ENCODE assay signal across 38 mouse cellular contexts in the genomic region with DNA sequence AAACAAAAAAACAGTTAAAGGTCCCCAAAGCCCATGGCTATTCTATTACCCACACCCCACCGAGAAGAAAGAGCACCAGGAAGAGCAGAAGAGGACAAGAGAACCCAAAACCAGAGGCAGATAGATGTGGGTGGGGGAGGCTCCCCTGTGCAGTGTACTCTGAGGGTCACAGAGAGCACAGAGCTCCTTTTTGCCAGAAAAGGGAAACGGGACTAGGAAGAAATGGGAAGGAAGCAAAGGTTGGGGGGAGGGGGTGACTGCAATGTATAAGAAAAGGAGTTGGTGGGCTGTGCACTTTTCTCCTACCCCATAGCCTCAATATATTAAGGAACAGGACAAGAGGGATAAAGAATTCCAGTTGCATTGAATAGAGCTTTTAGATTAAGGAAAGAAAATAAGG. TPM values are rescaled to one million over a fixed set of nuclear protein-coding genes. Genes with fewer than 3 reads are reported as not detected.
"Had no signal": no experiment of that assay in that cellular context is flagged by ENCODE, and none has a peak within 500 bp of the region (broad histone marks: within the 10 kb centered on the region; RNA-seq: fewer than 3 reads in every experiment).

No protein-coding gene starts in this region.

- ATAC-seq: liver, embryonic 12.5 days; liver, postnatal 0 days; midbrain, embryonic 13.5 days; midbrain, embryonic 15.5 days; midbrain, embryonic 16.5 days had no signal

- DNase-seq: left cerebral cortex, postnatal 4 days; liver; liver, embryonic 13.5 days; liver, postnatal 0 days; lung, adult 18-20 months; lung, adult 2 months; lung, embryonic 14.5 days; lung, postnatal 10 days; lung, postnatal 14 days; lung, postnatal 4 days; midbrain, embryonic 14.5 days had no signal

- H3K9ac ChIP-seq: limb, embryonic 12.5 days; limb, embryonic 13.5 days; limb, embryonic 15.5 days; liver, embryonic 12.5 days; liver, embryonic 13.5 days; liver, embryonic 14.5 days; liver, embryonic 15.5 days; liver, postnatal 0 days; lung, embryonic 14.5 days; lung, embryonic 15.5 days; midbrain, embryonic 12.5 days; midbrain, embryonic 13.5 days; midbrain, embryonic 15.5 days had no signal

- H3K27ac ChIP-seq: limb, embryonic 10.5 days; limb, embryonic 12.5 days; limb, embryonic 13.5 days; limb, embryonic 15.5 days; liver, embryonic 12.5 days; liver, embryonic 13.5 days; liver, embryonic 14.5 days; liver, embryonic 15.5 days; lung, embryonic 15.5 days; macrophage; midbrain, embryonic 10.5 days; midbrain, embryonic 12.5 days; midbrain, embryonic 13.5 days; midbrain, embryonic 15.5 days had no signal

- H3K27me3 ChIP-seq: limb, embryonic 12.5 days; limb, embryonic 13.5 days; limb, embryonic 15.5 days; liver, embryonic 12.5 days; liver, embryonic 13.5 days; liver, embryonic 15.5 days; lung, embryonic 15.5 days; megakaryocyte, embryonic 14.5 days; midbrain, embryonic 12.5 days; midbrain, embryonic 13.5 days; midbrain, embryonic 15.5 days had no signal

- H3K4me3 ChIP-seq: limb, embryonic 10.5 days; limb, embryonic 12.5 days; limb, embryonic 13.5 days; limb, embryonic 15.5 days; liver, embryonic 12.5 days; liver, embryonic 13.5 days; liver, embryonic 15.5 days; lung, embryonic 15.5 days; megakaryocyte, embryonic 14.5 days; midbrain, embryonic 10.5 days; midbrain, embryonic 12.5 days; midbrain, embryonic 13.5 days; midbrain, embryonic 15.5 days; myocyte had no signal

- H3K4me1 ChIP-seq: limb, embryonic 10.5 days; limb, embryonic 12.5 days; limb, embryonic 13.5 days; limb, embryonic 15.5 days; liver, embryonic 12.5 days; liver, embryonic 13.5 days; liver, embryonic 15.5 days; lung, embryonic 15.5 days; megakaryocyte, embryonic 14.5 days; midbrain, embryonic 10.5 days; midbrain, embryonic 12.5 days; midbrain, embryonic 13.5 days; midbrain, embryonic 15.5 days had no signal

- H3K4me2 ChIP-seq: limb, embryonic 12.5 days; limb, embryonic 13.5 days; limb, embryonic 15.5 days; liver, embryonic 11.5 days; liver, embryonic 12.5 days; liver, embryonic 13.5 days; liver, embryonic 15.5 days; lung, embryonic 14.5 days; lung, embryonic 15.5 days; midbrain, embryonic 11.5 days; midbrain, embryonic 12.5 days; midbrain, embryonic 13.5 days; midbrain, embryonic 15.5 days had no signal

- H3K9me3 ChIP-seq: limb, embryonic 10.5 days; limb, embryonic 12.5 days; limb, embryonic 13.5 days; limb, embryonic 15.5 days; liver, embryonic 12.5 days; liver, embryonic 13.5 days; liver, embryonic 15.5 days; lung, embryonic 15.5 days; megakaryocyte, embryonic 14.5 days; midbrain, embryonic 10.5 days; midbrain, embryonic 12.5 days; midbrain, embryonic 13.5 days; midbrain, embryonic 15.5 days had no signal

RNA-seq across cellular contexts. Expression of a gene that starts 57.9 kb away (rescaled TPM):
- total RNA-seq: left cerebral cortex, adult 8-10 months; left cerebral cortex, postnatal 10 days; left cerebral cortex, postnatal 14 days; left cerebral cortex, postnatal 25 days; left cerebral cortex, postnatal 36 days; left cerebral cortex, postnatal 4 days; liver, adult 2 months; megakaryocyte-erythroid progenitor cell, adult 5-6 weeks; midbrain, postnatal 0 days; monocyte, adult 5-6 weeks had no signal
- polyA plus RNA-seq: liver, adult 2 months; liver, embryonic 14.5 days; liver, postnatal 0 days; macrophage had no signal
